Mouse (Mus musculus) thymus, adult 2 months (tissue): Measurements from ENCODE around the gene Cul7. TPM values are rescaled to one million over a fixed set of nuclear protein-coding genes. Genes with fewer than 3 reads are reported as not detected.
A peak's percentile ranks its signal among the peaks of the same experiment; 100 is the strongest.

Experiments
- DNase-seq: peaks from one replicate; pipeline ENCODE4 v3.0.0; 2021
- H3K27ac ChIP-seq: fragments of 200-500 bp; 2 replicates; pipeline ENCODE4 v1.5.1; 2012; ENCODE audit warnings: low read length, control low read depth; ENCODE audit not compliant: control insufficient read depth, insufficient read depth
- H3K27me3 ChIP-seq: fragments of 200-500 bp; 2 replicates; pipeline ENCODE4 v1.6.1; 2012; ENCODE audit warnings: mild to moderate bottlenecking, low read length, moderate library complexity, mixed read lengths; ENCODE audit not compliant: control insufficient read depth, insufficient read depth
- H3K36me3 ChIP-seq: fragments of 200-500 bp; 2 replicates; pipeline ENCODE4 v1.6.1; 2012; ENCODE audit warnings: mild to moderate bottlenecking, low read length, moderate library complexity; ENCODE audit not compliant: control insufficient read depth, insufficient read depth
- H3K4me1 ChIP-seq: fragments of 200-500 bp; replicated peaks from 2 replicates; pipeline ENCODE4 v1.6.1; 2012; ENCODE audit warnings: low read length; ENCODE audit not compliant: control insufficient read depth, insufficient read depth
- H3K4me3 ChIP-seq: fragments of 200-500 bp; 2 replicates; pipeline ENCODE4 v1.5.1; 2012; ENCODE audit warnings: mild to moderate bottlenecking, low read length, control low read depth, moderate library complexity; ENCODE audit not compliant: control insufficient read depth, insufficient read depth
- CTCF ChIP-seq: fragments of 200-500 bp; IDR thresholded peaks from 2 replicates; pipeline ENCODE4 v1.5.1; 2012; ENCODE audit warnings: mild to moderate bottlenecking, control low read depth, low read length, moderate library complexity, borderline replicate concordance; ENCODE audit not compliant: control insufficient read depth, poor library complexity, insufficient read depth; ENCODE audit errors: extremely low read depth
- POLR2A ChIP-seq: fragments of 200-500 bp; IDR thresholded peaks from 2 replicates; pipeline ENCODE4 v1.6.1; 2012; ENCODE audit warnings: mild to moderate bottlenecking, low read length, control low read depth, moderate library complexity; ENCODE audit not compliant: control insufficient read depth, poor library complexity, insufficient read depth; ENCODE audit errors: extremely low read depth
- WGBS: fragments of 180-500 bp; shearing (Covaris S2); methylation state at CpG from one replicate; pipeline ENCODE4 v1.1.7; 2018; 5-methylcytosine and 5-hydroxymethylcytosine counted together
- polyA plus RNA-seq: library from polyadenylated mRNA; depleted of rRNA; stranded (reverse); fragments of >200 nt; gene quantifications from 2 replicates; pipeline ENCODE4 v1.2.3, GENCODE M21; 2012

Gene Cul7
- polyA plus RNA-seq, 1 experiment: 47.9 TPM

GRCm38 (mm10) chr17:46678911-46679310 is 28.8 kb downstream of the Cul7 start:
- no peak overlapping the region for H3K27ac ChIP-seq

DNA sequence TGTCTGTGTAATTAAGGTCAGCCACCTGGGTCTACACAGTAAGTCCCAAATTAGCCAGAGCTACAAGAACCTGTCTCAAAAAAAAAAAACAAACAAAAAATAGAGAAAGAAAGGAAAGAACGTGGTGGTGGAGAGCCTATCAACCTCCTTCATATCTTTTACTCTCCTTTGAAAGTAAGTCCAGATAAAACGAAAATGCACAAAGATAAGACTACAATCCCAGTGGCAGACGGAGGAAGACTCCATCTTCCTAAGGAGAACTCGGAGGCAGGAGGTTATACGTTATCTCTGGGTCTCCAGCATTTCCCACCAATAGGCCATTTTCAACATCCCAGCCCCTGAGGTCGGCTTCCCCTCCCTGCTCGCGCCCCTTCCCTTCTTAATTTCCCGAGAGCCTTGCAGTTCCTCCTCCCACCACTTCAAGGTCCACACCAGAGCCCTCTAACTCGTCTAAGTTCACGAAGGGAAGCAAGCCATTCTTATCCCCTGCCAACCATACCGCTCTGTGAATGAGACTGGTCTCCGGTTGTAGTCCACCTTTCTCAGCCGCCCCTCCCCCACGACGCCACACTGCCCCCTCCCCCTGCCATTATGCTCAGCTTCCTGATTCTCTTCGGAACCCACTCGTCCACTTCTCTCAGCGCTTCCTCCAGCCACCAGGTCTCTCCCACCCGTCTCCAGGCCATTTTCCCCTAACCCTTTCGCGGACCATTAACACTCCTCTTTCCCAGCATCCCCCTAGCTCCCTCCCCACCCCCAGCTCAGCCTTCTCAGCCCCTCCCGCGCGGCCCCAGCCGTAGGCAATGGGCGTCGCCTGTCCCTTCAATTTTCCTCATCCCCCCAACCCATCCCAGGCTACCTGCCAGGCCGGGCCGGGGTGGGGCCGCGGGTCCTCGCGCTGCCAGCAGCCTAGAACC is 30.0 kb downstream of the Cul7 start:
- peak; percentile 41 for DNase-seq
- peak overlapping the region; percentile 72 for H3K4me3 ChIP-seq
- peaks cover 14% of the 10 kb centered on the region for H3K36me3 ChIP-seq
- H3K27me3 ChIP-seq: no peaks in the 10 kb centered on the region
- H3K4me1 ChIP-seq: peaks cover 18% of the 10 kb centered on the region
- WGBS: 2% methylated on average over 33 of the region's 34 CpGs
- TF ChIP-seq CTCF (no peak), POLR2A (no peak)
- no peak overlapping the region for H3K27ac ChIP-seq

More at GRCm38 (mm10) chr17:46678911-46679310, 28.8 kb downstream of the Cul7 start:
- 88% methylated on average over 9 of the region's 9 CpGs for WGBS
- H3K4me3 ChIP-seq: no peak overlapping the region
- DNase-seq: no peak
- H3K36me3 ChIP-seq: peaks cover 5% of the 10 kb centered on the region; the same call in 1 of the 2 replicates
- H3K27me3 ChIP-seq: no peaks in the 10 kb centered on the region
- TF ChIP-seq POLR2A (no peak), CTCF (no peak)
- H3K4me1 ChIP-seq: peaks cover 24% of the 10 kb centered on the region

- Histone ChIP-seq H3K27me3 (no peaks in the 10 kb centered on the region), H3K36me3 (peaks cover 18% of the 10 kb centered on the region), H3K27ac (no peak within 1 kb of the TSS), H3K4me1 (peaks cover 20% of the 10 kb centered on the region), H3K4me3 (peak within 1 kb of the TSS; percentile 72)
- DNase-seq: peak; percentile 97
- WGBS: 1% methylated on average over 49 of the region's 49 CpGs
- TF ChIP-seq CTCF: no peak
- 0 out of 2 replicates have a peak, but pooled peaks have one; percentile 28 for TF ChIP-seq POLR2A
Observed at GRCm38 (mm10) chr17:46680760-46681373, 30.7 kb downstream of the Cul7 start, which contains the start of gene Klhdc3. TSS of gene Klhdc3 (minus strand) at chr17:46680914.

DNA sequence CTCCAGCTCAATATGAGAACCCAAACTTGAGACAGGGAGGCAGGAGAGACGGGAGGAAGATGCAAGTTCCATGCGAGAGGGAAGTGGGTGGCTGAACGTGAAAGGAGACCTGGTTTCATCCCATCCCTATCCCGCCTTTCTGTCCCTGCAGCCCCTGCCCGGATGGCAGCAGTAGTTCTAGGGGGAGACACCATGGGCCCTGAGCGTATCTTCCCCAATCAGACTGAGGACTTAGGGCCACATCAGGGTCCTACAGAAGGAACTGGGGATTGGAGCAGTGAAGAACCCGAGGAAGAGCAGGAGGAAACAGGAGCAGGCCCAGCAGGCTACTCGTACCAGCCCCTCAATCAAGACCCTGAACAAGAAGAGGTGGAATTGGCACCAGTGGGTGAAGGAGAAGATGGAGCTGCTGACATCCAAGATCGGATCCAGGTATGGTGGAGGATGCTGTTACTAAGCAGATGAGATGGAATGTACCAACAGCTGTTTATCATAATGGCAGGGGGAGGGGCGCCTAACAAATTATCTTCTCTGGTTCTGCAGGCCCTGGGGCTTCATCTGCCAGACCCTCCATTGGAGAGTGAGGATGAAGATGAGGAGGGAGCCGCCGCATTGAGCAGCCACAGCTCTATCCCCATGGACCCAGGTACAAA is 31.5 kb downstream of the Cul7 start:
- TF ChIP-seq CTCF (no peak), POLR2A (no peak)
- Histone ChIP-seq H3K36me3 (peaks cover 18% of the 10 kb centered on the region), H3K27me3 (no peaks in the 10 kb centered on the region), H3K4me1 (peaks cover 20% of the 10 kb centered on the region), H3K4me3 (peak overlapping the region; percentile 53), H3K27ac (no peak overlapping the region)
- no peak for DNase-seq
- 42% methylated on average over 12 of the region's 12 CpGs for WGBS

DNA sequence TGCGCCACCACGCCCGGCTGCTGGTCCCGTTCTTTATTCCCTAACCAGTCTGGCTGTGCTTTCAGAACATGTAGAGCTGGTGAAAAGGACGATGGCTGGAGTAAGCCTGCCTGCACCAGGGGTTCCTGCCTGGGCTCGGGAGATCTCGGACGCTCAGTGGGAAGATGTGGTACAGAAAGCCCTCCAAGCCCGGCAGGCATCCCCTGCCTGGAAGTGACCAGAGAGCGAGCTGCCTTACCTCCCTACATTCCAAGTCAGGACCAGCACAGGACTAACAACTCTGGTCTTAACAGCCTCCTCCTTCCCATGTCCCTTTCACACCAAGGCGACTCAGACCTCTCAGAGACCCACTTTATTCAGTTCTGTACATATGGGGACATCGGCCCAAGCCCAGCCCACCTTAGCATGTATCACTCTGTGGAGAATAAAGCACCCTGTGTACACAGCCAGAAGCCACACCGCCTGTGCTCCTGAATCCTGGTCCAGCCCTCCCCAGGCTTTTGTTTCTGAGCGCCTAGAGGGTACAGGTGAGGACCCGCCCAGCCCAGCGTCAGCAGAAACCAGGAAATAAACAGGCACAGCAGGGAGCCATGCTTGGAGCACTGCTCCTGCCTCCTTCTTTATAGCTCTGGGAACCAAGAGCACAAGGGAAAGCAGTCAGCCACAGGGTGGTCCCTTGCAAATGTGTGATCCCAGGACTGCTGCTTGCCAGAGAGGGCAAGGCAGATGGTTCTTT is 32.7 kb downstream of the Cul7 start:
- H3K27me3 ChIP-seq: no peaks in the 10 kb centered on the region
- H3K27ac ChIP-seq: no peak overlapping the region
- peaks cover 18% of the 10 kb centered on the region for H3K36me3 ChIP-seq
- no peak for TF ChIP-seq POLR2A
- TF ChIP-seq CTCF: no peak
- no peak for DNase-seq
- 96% methylated on average over 16 of the region's 16 CpGs for WGBS
- H3K4me3 ChIP-seq: no peak overlapping the region
- peaks cover 20% of the 10 kb centered on the region for H3K4me1 ChIP-seq

DNA sequence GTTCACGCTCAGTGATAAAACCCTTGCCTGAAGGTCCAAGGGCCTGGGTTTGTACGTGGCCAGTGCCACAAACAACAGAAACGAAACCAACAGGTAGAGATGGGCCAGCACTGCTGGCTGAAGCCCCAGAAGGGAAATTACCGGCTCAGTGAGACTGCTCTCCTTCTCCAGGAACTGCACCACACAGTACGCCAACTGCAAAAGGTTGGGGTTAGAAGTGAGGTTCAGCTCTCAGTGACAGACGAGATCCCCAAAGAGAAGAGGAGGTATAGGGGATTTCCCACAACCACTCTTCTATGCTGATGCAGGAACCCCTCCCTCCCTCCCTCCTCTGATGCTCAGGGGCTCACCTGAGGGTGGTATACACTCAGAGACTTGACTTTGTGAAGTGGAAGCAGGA is 35.8 kb downstream of the Cul7 start:
- Histone ChIP-seq H3K27ac (peak overlapping the region; percentile 35; the same call in 1 of the 2 replicates), H3K36me3 (peaks cover 18% of the 10 kb centered on the region), H3K4me1 (peaks cover 8% of the 10 kb centered on the region; the same call in 1 of the 2 replicates), H3K4me3 (no peak overlapping the region), H3K27me3 (no peaks in the 10 kb centered on the region)
- no peak for TF ChIP-seq CTCF
- no peak for TF ChIP-seq POLR2A
- DNase-seq: no peak
- WGBS: 79% methylated on average over 6 of the region's 6 CpGs
